Mouse (Mus musculus) adrenal gland, adult (tissue): ENCODE data around the gene Ihh.

Experiments
- DNase-seq, 2 experiments: peaks; one replicate each; pipeline ENCODE4 v3.0.0; 2022 to 2023; ENCODE audit warnings: low spot score in 1 of 2; ENCODE audit not compliant: inconsistent age in 2 of 2

Gene Ihh

DNA sequence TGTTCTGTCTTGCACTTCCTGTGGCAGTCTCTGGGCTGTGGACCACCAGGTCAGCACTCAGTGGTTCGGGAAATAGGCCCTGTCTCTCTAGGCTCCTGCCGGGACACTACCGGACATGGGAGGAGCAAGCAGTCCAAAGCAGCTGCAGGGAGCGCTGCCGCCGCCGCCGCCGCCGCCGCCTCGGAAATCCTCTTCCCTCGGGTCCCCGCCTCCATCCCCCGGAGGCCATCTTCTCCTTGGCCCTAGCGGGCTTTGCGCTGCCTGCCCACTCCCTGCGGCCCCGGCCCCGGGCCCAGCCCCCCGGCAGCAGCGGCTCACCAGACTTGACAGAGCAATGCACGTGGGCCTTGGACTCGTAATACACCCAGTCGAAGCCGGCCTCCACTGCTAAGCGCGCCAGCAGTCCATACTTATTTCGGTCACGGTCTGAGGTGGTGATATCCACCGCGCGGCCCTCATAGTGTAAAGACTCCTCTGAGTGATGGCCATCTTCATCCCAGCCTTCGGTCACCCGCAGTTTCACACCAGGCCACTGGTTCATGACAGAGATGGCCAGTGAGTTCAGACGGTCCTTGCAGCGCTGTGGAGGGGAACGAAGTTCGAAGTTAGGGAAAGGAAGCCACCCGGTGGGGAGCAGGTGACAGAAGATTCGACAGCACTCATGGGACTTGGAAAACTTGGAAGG is 3.3 kb downstream of the Ihh start:
- DNase-seq = peak; percentile 34 to 64

DNA sequence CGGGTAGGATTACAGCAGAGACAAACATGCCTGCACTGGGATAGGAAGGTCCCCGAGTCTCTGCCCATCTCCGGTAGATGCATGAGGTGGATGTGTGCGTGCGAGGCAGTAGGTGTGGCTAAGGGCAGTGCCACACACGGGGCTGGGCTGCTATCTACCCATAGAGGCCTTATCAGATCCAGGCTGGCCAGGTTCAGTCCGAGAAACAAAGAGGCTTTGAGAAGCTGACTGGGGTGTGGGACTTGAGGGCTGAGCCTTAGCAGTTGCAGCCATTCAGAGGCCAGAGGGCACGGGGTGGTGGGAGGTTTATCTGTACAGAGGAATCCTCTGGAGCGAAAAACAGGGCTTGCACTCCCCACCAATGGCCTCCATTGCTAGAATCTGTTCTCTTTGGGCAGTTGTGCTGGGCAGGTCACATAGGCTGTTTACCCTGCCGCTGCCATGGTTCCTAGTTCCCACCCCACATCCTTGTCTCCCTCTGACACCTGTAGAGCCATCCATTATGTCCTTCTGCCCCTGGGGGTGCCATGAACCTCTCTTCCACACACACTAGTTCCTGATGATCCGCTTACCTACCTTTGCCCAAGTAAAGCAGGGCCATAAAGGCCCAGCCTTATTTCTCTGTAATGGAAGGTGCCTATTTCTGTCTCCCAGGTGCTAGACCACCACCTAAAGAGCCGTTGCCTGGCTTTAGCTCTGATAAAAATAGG is 9.7 kb downstream of the Ihh start:
- no peak for DNase-seq

DNA sequence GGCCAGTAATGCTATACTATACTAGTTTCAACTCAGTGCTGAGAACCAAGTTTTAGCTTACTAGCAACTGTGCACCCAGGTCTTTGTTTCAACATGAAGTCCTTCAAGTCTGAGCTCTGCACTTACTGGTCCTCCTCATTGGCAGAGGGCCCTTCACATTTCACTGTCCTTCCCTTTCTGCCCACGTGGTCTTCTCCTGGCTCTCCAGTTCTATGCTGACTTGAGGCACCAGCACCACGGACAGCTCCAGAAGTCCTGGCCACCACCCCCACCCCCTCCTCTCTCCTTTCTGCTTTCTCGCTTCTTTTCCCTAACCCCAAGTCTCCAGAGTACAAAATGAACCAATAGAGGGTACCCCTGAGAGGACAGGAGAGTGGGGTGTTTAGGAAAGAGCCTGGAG is 11.7 kb downstream of the Ihh start:
- no peak for DNase-seq

DNA sequence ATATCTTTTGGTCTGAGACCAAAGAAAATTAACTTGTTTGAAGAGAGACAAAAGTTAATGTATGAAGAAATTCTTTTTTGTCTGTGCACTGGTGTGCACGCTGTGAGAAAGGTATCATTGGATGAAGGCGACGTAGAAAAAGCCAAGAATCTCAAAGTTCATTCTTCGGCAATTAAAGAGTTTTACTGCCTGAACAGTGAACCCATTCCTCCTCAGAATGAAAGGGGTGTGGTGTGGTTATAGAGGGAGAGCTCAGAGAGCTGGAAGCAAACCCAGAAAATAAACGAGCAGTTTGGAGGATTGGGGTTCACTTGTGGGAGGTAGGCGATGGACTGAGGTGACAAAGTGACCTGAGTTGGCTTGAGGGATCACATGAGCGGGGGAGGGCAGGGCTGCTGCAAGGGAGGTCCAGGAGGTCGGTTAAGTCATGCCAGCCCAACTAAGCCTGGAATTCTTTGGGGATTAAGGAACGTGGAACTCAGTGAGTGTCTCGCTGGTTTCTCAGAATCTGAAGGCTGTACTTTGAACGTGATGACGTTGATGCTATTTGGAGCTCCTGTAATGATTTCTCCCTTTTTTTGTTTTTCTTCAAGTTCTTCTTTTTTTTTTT is 15.1 kb downstream of the Ihh start:
- DNase-seq = no peak

DNA sequence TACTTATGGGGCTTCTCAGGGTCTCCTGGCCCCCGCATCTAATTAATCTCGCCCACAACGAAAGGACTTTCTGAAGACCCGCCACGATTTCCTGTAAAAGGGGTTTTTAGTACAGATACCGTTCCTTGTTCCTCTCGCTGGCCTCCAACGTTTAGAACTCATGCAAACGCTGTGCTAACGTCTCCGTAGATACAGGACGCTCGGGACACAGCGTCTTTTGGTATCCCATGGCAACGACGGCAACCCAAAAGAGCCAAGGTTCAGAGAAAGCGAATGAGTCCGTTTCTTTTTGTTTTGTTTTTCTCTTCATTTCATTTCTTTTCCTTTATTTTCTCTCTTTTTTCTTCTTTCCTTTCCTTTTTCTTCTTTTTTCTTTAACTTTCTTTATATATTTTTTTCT is 16.1 kb downstream of the Ihh start, which contains the start of gene Cfap65:
Gene Cfap65 (minus strand): TSS at position 198 of the 400 bp plus-strand sequence.
- DNase-seq = peak; percentile 38 to 81

DNA sequence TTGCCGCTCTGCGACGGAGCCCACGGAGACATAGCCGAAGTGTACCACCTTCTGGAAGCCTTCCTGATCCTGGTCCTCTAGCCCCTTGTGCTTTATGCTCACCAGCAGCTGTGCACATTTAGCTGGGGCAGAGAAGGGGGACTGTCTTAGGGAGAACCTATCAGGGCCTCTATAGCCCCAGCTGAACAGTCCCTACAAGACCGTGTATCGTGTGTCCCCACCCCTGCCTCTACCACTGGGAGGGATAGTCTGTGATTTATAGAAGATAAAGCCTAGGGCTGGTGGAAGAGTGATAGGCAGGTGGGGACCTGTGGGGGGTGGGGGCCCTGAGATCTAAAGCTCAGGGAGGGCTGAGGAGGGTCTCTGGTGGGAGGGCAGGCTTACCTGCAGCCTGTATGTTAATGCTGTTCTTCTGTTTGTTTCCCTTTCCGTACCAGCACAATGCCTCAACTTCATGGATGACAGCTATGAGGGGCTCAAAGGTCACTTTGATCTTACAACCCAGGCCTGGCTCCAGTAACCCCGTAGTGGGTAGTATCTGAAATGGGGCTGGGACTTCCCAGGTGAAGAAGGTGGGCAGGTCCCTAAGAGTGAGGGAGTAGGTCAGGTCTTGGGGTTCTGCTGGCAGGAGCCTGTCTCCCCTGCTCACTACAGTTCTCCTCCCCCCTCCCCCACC is 23.7 kb downstream of the Ihh start:
- no peak for DNase-seq

DNA sequence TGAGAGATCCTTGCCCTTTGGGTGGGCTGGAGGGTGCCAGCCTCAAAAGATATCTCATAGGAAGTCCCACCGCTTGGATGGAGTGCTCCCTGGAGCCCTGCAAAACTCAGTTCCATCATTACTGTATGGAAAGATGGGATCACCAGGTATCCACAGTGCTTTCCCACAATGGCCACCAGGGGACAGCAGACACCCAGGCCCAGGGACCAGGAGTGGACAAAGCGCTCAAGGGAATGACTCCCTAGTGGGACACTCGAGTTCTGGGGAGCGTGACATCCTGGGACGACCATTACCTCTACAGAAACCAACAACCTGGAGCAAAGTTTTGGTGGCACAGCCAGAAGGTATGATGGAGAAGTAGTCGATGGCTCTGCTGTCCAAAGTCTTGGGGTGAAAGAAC is 24.8 kb downstream of the Ihh start:
- peak; percentile 47 to 84 for DNase-seq

DNA sequence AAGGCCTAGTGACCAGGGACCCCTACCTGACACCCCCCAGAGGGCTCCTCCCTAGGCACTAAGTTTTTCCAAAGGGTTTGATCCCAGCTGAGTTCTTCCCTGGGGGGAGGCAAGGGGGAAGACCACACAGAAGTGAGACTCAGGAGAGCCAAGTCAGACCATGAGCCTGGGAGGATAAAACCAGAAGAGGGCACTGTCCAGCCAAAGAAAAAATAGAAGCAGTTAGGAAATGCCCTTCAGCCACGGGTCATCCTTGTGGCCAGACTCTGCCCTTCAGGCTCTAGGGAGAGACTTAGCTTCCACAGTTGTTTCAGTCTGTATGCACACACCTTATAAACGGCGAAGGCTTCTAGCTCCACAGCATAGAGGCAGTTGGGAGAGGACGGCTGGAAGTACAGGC is 27.0 kb downstream of the Ihh start:
- no peak for DNase-seq

DNA sequence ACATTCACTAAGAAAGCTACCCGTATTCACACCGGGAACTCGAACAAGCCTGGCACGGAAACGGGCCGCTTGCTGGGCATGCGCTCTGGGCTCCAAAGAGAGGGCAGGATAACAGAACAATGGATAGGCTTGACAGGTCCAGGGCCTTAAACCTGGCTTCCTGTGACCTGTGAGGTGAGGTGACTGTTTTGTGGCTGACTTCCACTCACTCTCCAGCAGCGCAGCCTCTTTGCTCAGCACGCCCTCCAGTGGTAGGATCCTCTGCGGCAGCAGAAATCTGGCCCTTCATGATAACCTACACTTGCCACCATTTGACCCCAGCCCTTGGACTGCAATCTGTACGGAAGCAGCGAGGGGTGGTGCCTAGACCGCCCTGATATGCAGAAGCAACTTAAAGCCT is 35.8 kb downstream of the Ihh start:
- DNase-seq = peak in 1 of 2 experiments; percentile 54

DNA sequence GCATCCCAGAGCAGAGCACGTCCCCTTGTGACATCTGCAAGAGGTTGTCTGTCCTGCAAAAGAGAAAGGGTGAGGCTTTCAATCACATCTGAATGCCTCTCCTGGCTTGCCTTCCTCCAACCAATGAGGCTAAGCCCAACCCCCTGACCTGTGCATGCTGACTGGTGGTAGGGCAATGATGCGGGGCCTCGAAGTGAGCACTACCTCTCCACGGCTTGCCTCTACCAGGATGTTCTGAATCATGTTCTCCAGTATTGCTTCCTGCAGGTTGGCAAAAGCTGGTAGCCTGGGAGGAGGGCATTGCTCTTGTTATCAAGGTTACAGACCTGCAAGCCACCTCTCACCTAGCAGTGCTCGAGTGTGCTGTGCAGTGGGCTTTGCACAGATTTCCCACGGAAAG is 49.3 kb downstream of the Ihh start:
- peak in 1 of 2 experiments; percentile 31 for DNase-seq

DNA sequence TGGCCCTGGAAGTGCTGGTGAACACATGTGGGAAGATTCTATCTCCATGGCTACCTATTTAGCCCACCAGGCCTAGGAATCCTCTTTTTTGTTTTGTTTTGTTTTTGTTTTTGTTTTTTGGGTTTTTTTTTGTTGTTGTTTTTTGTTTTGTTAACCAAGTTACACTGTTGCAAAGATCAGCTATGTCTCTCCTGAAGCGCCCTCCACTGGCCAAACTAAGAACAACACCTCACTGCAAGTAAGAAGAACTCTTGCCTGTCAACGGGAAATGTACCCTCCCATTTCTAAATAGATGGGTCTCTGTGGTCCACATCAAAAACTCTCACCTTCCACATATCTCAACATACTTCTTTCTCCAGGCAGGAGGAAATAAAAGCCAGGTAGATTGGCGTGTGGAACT is 49.8 kb downstream of the Ihh start:
- peak; percentile 48 to 86 for DNase-seq

DNA sequence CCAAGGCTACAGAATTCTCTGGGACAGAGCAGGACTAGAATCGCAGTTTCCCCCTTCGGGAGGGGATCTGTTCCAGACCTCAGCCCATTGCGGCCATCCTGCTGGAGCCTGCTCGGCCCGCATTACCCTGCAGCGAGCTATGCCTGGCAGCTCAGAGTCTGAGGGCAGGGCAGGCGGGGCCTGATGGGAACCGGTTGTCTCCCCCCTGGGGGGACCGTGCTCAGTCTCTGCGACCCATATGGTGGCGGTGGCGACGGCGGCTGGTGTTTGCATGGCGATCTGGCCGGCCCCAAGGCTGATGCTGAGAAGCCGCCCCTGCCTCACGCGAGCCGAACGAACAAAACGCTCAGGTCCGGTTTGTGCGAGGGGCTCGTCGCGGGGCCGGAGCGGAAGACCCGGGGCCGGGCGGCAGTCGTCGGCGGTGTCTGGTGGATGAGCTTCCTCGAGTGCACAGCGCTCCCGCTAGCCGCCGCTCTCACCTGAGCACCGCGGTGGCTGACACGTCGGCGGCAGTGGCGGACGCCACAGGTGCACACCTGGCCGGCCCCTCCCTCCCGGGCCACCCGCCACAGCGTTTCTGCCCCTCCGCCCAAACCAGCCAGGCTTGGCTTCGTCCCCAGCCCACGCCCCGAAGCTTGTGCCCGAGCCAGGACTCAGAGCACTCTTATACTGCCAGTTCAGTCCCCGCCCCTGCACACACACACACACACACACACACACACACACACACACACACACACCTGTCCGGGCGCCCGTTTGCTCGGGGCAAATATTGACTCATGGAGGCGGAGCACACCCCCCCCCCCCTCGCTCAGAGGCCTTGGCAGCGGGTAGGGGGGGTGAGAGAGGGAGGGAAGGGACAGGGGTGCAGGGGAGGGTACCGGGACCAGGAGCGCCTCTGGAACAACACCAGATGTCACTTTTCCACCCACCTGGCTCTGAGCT is 50.9 kb downstream of the Ihh start:
- DNase-seq = peak; percentile 51 to 63

DNA sequence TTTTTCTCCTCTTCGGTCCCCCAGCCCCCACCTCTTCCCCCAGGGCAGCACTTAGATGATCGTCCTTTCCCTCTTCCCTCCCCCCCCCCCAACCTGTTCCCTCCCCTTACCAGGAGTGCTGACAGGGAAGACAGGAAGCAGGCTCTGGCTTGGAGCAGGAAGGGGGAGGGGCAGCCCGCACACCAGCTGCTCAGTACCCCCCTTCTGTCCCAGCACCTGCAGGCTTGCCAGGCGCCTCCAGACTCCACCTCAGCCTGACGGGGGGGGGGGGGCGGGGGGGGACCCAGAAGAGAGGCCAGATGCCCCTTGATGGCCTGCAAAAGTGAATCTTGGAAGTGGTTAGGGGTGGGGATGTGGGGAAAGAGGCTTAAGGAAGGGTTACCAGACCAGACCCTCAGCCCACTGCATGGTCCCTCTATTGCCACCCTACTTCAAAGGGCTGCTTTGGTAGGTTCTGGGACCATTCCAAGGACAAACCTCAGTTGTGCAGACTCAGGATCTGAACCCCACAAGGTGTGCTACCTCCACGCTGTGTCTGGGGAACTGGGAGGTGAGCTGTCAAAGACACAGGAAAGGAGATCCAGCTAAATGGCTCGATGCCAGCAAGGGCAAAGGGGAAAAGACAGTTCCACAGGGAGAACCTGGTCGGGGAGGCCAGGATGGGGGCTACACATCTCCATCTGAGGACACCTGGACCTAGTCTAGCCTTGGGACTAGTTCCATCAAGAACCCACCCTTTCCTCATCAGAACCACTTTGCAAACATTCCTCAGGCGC is 52.6 kb downstream of the Ihh start:
- DNase-seq = peak in 1 of 2 experiments; percentile 30

DNA sequence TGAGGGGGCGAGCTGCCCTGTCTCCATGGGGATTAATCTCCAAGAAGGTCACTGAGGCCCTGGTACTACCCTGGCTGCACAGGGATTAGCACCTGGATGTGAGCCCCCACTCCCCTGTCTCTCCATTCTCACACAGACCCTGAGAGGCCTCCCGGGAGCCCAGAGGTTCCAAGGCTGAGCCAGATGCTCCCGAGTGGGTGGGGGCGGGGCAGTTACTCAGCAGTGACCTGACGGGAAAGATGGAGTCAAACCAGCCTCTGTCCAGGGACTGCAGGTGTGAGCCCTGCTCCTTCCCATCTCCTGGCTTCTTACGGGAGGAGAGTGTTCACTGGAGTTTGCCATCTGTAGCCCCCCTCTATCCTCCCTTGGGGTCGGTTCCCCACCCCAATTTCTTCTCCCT is 53.5 kb downstream of the Ihh start:
- peak in 1 of 2 experiments; percentile 37 for DNase-seq
